Mouse (Mus musculus) bone marrow, adult 2 months (tissue): Measurements from ENCODE around the gene Il11. TPM values are rescaled to one million over a fixed set of nuclear protein-coding genes. Genes with fewer than 3 reads are reported as not detected.
"Not testable (repeated sequence)": the region's sequence is repeated elsewhere in the genome, so short reads cannot be mapped to it uniquely, and the experiment has no call there.

Experiments
- H3K27ac ChIP-seq: fragments of 200-500 bp; 2 replicates; pipeline ENCODE4 v1.5.1; 2012; ENCODE audit warnings: low read depth, mild to moderate bottlenecking, control low read depth, inconsistent platforms, low read length; ENCODE audit not compliant: control insufficient read depth, poor library complexity, insufficient read depth
- H3K4me1 ChIP-seq: fragments of 200-500 bp; 2 replicates; pipeline ENCODE4 v1.6.1; 2011; ENCODE audit warnings: low read length; ENCODE audit not compliant: control insufficient read depth, insufficient read depth
- H3K4me3 ChIP-seq: fragments of 200-500 bp; replicated peaks from 2 replicates; pipeline ENCODE3; 2011; ENCODE audit warnings: mild to moderate bottlenecking, low read depth, low read length, control low read depth; ENCODE audit not compliant: control insufficient read depth
- CTCF ChIP-seq: fragments of 200-500 bp; IDR thresholded peaks from 2 replicates; pipeline ENCODE4 v1.5.1; 2011; ENCODE audit warnings: low read length, control low read depth; ENCODE audit not compliant: control insufficient read depth, insufficient read depth
- POLR2A ChIP-seq: fragments of 200-500 bp; IDR thresholded peaks from 2 replicates; pipeline ENCODE4 v1.6.1; 2011; ENCODE audit warnings: low read depth, mild to moderate bottlenecking, control low read depth, low read length, borderline replicate concordance; ENCODE audit not compliant: control insufficient read depth
- WGBS: fragments of 180-500 bp; shearing (Covaris S2); methylation state at CpG from one replicate; pipeline ENCODE4 v1.1.7; 2018; 5-methylcytosine and 5-hydroxymethylcytosine counted together
- polyA plus RNA-seq: library from polyadenylated mRNA; stranded (reverse); fragments of >200 nt; gene quantifications from 2 replicates; pipeline ENCODE4 v1.2.4, GENCODE M21; 2011; ENCODE audit warnings: low replicate concordance; ENCODE audit not compliant: missing spikeins, insufficient read depth, insufficient read length

Gene Il11
- polyA plus RNA-seq, 1 experiment = not detected

GRCm38 (mm10) chr7:4812303-4813104, 29.8 kb upstream of the Il11 start, which contains the start of gene Ube2s:
Gene Ube2s, minus strand, starts transcription at chr7:4812590.
- WGBS = under 1% methylated on average over 62 of the region's 62 CpGs
- Histone ChIP-seq H3K27ac (peak within 1 kb of the TSS; percentile 93), H3K4me3 (peak within 1 kb of the TSS; percentile 88), H3K4me1 (peaks cover 1% of the 10 kb centered on the region; the same call in 1 of the 2 replicates)
- peak; percentile 76 for TF ChIP-seq POLR2A
- peak; percentile 18; the same call in 1 of the 2 replicates for TF ChIP-seq CTCF

- TF ChIP-seq CTCF (no peak), POLR2A (no peak)
- under 1% methylated on average over 34 of the region's 36 CpGs for WGBS
- Histone ChIP-seq H3K4me3 (peak overlapping the region; percentile 88), H3K27ac (peak overlapping the region; percentile 93), H3K4me1 (peaks cover 1% of the 10 kb centered on the region; the same call in 1 of the 2 replicates)
These were observed 29.2 kb upstream of the Il11 start for GRCm38 (mm10) chr7:4811842-4812302.

GRCm38 (mm10) chr7:4811131-4811530, 28.5 kb upstream of the Il11 start:
- H3K4me1 ChIP-seq = not testable (repeated sequence)
- H3K4me3 ChIP-seq = peak overlapping the region; percentile 88
- H3K27ac ChIP-seq = peak overlapping the region; percentile 93
- 32% methylated on average over 10 of the region's 10 CpGs for WGBS

- Histone ChIP-seq H3K27ac (no peak overlapping the region), H3K4me1 (peaks cover 1% of the 10 kb centered on the region; the same call in 1 of the 2 replicates), H3K4me3 (no peak overlapping the region)
- 63% methylated on average over 7 of the region's 7 CpGs for WGBS
- TF ChIP-seq CTCF (no peak), POLR2A (no peak)
These were observed 24.1 kb upstream of the Il11 start for GRCm38 (mm10) chr7:4806716-4807115.

- Histone ChIP-seq H3K4me3 (no peak overlapping the region), H3K27ac (no peak overlapping the region), H3K4me1 (no peaks in the 10 kb centered on the region; the same call in 1 of the 2 replicates)
- no peak for TF ChIP-seq CTCF
- no peak for TF ChIP-seq POLR2A
These were observed 19.6 kb upstream of the Il11 start for GRCm38 (mm10) chr7:4802247-4802646.

- WGBS = 77% methylated on average over 7 of the region's 7 CpGs
- no peak for TF ChIP-seq POLR2A
- peak; percentile 32; the same call in 1 of the 2 replicates for TF ChIP-seq CTCF
- no peaks in the 10 kb centered on the region; the same call in 1 of the 2 replicates for H3K4me1 ChIP-seq
- no peak overlapping the region for H3K4me3 ChIP-seq
- no peak overlapping the region for H3K27ac ChIP-seq
These were observed 13.2 kb upstream of the Il11 start for GRCm38 (mm10) chr7:4795767-4796433.

GRCm38 (mm10) chr7:4794631-4795168, 12.0 kb upstream of the Il11 start:
- WGBS = 67% methylated on average over 3 of the region's 3 CpGs
- no peak overlapping the region for H3K4me3 ChIP-seq
- TF ChIP-seq CTCF (no peak), POLR2A (no peak)
- no peaks in the 10 kb centered on the region; the same call in 1 of the 2 replicates for H3K4me1 ChIP-seq
- no peak overlapping the region for H3K27ac ChIP-seq

GRCm38 (mm10) chr7:4793674-4794073, 11.0 kb upstream of the Il11 start:
- H3K4me3 ChIP-seq = peak overlapping the region; percentile 100
- no peak for TF ChIP-seq CTCF
- TF ChIP-seq POLR2A = no peak
- 33% methylated on average over 4 of the region's 4 CpGs for WGBS
- no peak overlapping the region for H3K27ac ChIP-seq
- no peaks in the 10 kb centered on the region; the same call in 1 of the 2 replicates for H3K4me1 ChIP-seq

GRCm38 (mm10) chr7:4793248-4793647, 10.6 kb upstream of the Il11 start:
- H3K4me3 ChIP-seq = peak overlapping the region; percentile 100
- peak overlapping the region; percentile 85 for H3K27ac ChIP-seq
- H3K4me1 ChIP-seq = not testable (repeated sequence)
- under 1% methylated on average over 31 of the region's 31 CpGs for WGBS
